Mouse (Mus musculus): ENCODE results near the gene Glyctk.
A peak's percentile ranks its signal among the peaks of the same experiment; 100 is the strongest.
"Not testable (repeated sequence)": the region's sequence is repeated elsewhere in the genome, so short reads cannot be mapped to it uniquely, and the experiment has no call there.

Glyctk gene

GRCm38 (mm10) chr9:106176769-106177168 lies 18.8 kb upstream of the Glyctk start:
- no peak for DNase-seq (ENCODE audit: low spot score in 2 of 2)

GRCm38 (mm10) chr9:106175552-106176200 lies 17.7 kb upstream of the Glyctk start:
- DNase-seq (ENCODE audit: low spot score in 2 of 2) = no peak

- no peak for DNase-seq (ENCODE audit: low spot score in 2 of 2)
Measured at GRCm38 (mm10) chr9:106173363-106173762, 15.4 kb upstream of the Glyctk start.

- DNase-seq (ENCODE audit: low spot score in 2 of 2) = no peak
Measured at GRCm38 (mm10) chr9:106172527-106172926, 14.6 kb upstream of the Glyctk start.

GRCm38 (mm10) chr9:106171346-106172158 lies 13.6 kb upstream of the Glyctk start:
- peak; percentile 52 to 66 for DNase-seq (ENCODE audit: low spot score in 2 of 2)

- DNase-seq (ENCODE audit: low spot score in 2 of 2) = peak; percentile 86 to 87
Measured at GRCm38 (mm10) chr9:106170556-106171345, 12.8 kb upstream of the Glyctk start, which contains the start of gene Wdr82. Wdr82 (plus strand) TSS chr9:106170928.

GRCm38 (mm10) chr9:106169917-106170316 lies 12.0 kb upstream of the Glyctk start:
- no peak for DNase-seq (ENCODE audit: low spot score in 2 of 2)

DNA sequence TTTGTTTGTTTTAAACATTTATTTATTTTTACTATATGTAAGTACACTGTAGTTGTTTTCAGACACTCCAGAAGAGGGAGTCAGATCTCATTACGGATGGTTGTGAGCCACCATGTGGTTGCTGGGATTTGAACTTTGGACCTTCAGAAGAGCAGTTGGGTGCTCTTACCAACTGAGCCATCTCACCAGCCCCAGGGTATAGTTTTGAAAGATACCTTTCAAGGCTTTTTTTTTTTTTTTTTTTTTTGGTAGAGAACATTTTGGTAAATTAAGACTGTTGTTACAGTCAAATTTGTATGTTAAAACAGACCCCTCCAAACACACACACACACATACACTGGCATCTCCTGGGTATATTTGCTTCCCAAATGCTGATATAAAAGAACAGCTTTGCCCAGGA lies 11.1 kb upstream of the Glyctk start:
- DNase-seq (ENCODE audit: low spot score in 2 of 2) = not testable (repeated sequence)

GRCm38 (mm10) chr9:106167703-106168102 lies 9.8 kb upstream of the Glyctk start:
- DNase-seq (ENCODE audit: low spot score in 2 of 2) = no peak

DNA sequence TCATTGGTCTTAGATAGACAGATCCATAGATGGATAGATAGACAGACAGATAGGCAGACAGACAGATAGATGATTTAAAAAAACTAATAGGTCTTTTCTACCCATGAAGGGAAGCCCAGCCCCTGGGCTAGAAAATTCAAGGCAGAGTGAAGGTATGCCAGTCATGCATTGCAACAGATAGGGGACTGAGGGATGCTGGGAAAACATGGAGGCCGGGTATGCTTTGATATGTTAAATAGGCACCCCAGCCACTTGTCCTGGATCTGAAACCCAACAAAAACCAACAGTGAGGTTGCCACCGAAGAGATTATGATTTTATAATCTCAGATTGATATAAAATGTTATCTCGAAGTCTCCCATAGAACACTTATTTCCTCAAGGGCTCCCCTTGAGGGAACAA lies 9.3 kb upstream of the Glyctk start:
- no peak for DNase-seq (ENCODE audit: low spot score in 2 of 2)

GRCm38 (mm10) chr9:106166709-106167108 lies 8.8 kb upstream of the Glyctk start:
- no peak for DNase-seq (ENCODE audit: low spot score in 2 of 2)

DNA sequence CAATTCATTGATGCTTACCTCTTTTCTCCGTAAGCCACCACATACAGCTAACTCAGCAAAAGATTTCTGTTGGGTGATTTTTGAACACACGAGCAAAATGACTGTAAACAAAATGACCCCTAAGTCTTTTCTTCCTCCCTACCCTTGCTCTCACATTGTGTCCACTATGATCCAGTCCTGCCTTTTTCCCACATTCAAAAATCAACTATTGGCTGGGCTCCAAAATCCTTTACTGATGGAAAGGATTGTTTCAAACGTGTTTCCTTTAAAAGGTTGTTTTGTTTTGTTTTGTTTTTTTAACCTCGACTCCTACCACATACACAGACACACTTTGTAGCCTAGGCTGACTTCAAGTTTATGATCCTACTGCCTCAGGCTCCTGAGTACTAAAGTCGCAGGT lies 2.5 kb upstream of the Glyctk start:
- DNase-seq (ENCODE audit: low spot score in 2 of 2) = no peak

DNA sequence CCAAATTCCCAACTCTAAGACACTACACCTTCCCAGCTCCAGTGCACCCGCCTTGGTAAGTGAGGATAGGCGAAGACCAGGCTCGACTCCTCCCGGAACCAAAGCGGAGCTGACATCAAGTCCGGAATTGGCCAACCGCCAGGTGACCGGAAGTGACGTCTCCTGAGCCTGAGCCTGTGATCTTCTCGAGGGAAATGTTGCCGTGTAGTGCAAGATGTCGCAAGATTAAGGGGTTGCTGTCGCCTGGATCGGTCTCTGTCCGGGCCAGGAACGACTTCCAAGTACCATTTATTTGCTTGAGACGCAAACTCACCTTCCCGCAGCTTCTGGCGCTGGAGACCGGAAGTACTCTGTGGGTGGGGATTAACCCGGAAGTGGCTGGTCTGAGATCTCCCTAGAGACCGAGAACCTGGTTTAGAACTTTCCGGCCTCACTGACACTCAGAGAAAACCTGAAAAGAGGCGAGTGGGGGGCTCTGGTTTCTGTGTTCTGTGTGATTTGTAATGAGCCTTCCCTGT lies 1.9 kb upstream of the Glyctk start:
- peak; percentile 96 to 97 for DNase-seq (ENCODE audit: low spot score in 2 of 2)

- DNase-seq (ENCODE audit: low spot score in 2 of 2) = no peak
Measured at GRCm38 (mm10) chr9:106159237-106159636, 1.3 kb upstream of the Glyctk start.

- DNase-seq (ENCODE audit: low spot score in 2 of 2) = no peak
Measured at GRCm38 (mm10) chr9:106157623-106157925, 364 bp downstream of the Glyctk start.

DNA sequence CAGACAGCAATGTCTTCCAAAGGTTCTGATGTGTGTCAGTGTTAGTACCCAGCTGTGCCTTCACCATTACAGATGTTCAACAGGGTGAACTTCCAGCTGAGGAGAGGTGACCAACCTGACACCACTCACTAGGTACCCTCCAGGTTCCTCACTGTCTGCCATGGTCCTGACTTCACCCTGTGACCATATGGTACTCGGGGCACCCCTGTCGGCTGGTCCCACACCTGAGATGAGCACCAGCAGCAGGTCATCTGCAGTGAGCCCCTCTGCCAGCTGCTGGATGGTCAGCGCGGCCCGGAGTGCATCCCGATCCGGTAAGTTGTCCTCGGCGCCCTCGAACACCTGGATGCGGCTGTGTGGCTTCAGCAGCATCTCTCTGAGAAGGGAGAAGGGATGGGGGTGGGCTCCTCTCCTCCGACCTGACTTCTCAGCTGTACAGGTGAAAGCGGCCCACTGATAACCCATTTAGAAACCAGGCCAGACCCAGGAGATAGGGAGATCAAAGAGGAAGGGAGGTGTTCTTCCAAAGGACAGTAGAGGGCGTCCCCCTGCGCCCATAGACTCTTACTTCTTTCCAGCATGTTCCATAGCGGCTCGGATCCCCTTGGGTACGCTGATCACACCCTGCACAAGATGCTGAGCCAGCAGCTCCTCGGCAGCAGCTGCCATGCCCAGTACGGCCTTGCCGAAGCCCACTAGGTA lies 866 bp downstream of the Glyctk start:
- DNase-seq (ENCODE audit: low spot score in 2 of 2) = no peak

GRCm38 (mm10) chr9:106156419-106156818 lies 1.5 kb downstream of the Glyctk start:
- DNase-seq (ENCODE audit: low spot score in 2 of 2) = peak; percentile 39 to 55

DNA sequence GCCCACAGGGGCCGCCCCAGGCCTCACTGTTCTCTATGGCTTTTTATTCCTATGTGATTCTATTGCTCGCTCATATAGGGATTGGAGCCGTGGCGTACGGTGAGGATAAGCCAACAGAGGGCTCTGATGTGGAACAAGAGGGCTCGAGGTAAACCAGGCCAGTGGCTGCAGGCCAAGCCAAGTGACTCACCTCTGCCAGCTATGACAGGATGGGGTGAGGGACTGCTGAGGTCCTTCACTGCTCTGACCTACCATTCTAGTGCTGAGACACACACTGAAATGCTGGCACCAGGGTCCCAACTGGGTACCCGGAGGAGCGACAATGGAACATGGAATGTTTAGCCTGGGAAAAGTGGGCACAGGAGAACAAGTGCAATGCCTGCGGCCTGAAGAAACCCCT lies 3.8 kb downstream of the Glyctk start:
- DNase-seq (ENCODE audit: low spot score in 2 of 2) = no peak

DNA sequence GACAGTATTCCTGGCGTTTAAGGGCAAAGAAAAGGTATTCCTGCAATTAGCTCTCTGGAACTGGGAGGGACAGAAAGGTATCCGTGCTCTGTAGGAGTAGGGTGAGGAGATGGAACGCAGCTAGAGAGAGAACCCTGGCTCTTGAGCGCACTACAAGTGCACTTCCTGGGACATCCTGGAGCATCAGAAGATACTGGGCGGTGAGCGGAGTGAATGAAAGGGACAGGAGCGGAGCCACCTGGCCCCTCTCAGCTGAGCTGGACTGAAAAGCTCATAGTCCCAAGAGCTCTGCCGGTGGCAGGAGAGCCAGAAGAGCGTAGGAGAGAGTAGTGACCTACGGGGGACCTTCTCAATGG lies 8.6 kb downstream of the Glyctk start:
- no peak for DNase-seq (ENCODE audit: low spot score in 2 of 2)

GRCm38 (mm10) chr9:106148541-106149398 lies 9.2 kb downstream of the Glyctk start:
- no peak for DNase-seq (ENCODE audit: low spot score in 2 of 2)

Data from right cerebral cortex, adult 2 months (tissue).